Mouse (Mus musculus) adrenal gland, adult 8-10 months (tissue): ENCODE data around the gene Nup62. TPM values are rescaled to one million over a fixed set of nuclear protein-coding genes. Genes with fewer than 3 reads are reported as not detected.
"Not testable (repeated sequence)": the region's sequence is repeated elsewhere in the genome, so short reads cannot be mapped to it uniquely, and the experiment has no call there.

Experiments used
- DNase-seq: peaks from one replicate; pipeline ENCODE4 v3.0.0; 2022
- microRNA-seq, 2 experiments: library from miRNA; unstranded; fragments of <30 nt; microRNA quantifications; one replicate each; pipeline ENCODE4 v1.2.0; 2022
- total RNA-seq, 4 experiments: library from RNA; stranded (reverse); gene quantifications; 2 replicates each; pipeline ENCODE4 v1.2.4; 2022

Gene Nup62
- total RNA-seq, 4 experiments from 2014 or later: 33.8 to 42.8 (median 37.8) TPM

- DNase-seq: peak; percentile 45
Measured at GRCm38 (mm10) chr7:44864595-44865542, 49.0 kb downstream of the Nup62 start.

- DNase-seq: peak; percentile 91
Measured at GRCm38 (mm10) chr7:44866276-44867009, 50.6 kb downstream of the Nup62 start.

GRCm38 (mm10) chr7:44867010-44867702, 51.3 kb downstream of the Nup62 start:
- DNase-seq: peak; percentile 51

GRCm38 (mm10) chr7:44867802-44868201, 51.9 kb downstream of the Nup62 start:
- no peak for DNase-seq

GRCm38 (mm10) chr7:44868465-44868864, 52.6 kb downstream of the Nup62 start:
- DNase-seq: no peak

GRCm38 (mm10) chr7:44868919-44869696, 53.2 kb downstream of the Nup62 start:
- peak; percentile 70 for DNase-seq

GRCm38 (mm10) chr7:44869697-44870528, 54.0 kb downstream of the Nup62 start, which contains the start of gene Ptov1:
Gene Ptov1 (minus strand): TSS chr7:44869788.
- DNase-seq: peak; percentile 94

- no peak for DNase-seq
Measured at GRCm38 (mm10) chr7:44870614-44871013, 54.7 kb downstream of the Nup62 start.

GRCm38 (mm10) chr7:44871181-44871580, 55.3 kb downstream of the Nup62 start:
- DNase-seq: no peak

- DNase-seq: not testable (repeated sequence)
Measured at GRCm38 (mm10) chr7:44871774-44872173, 55.9 kb downstream of the Nup62 start.

- DNase-seq: no peak
Measured at GRCm38 (mm10) chr7:44877833-44878232, 61.9 kb downstream of the Nup62 start.

Small RNAs within 50 kb of the gene (microRNA-seq; reads per million reads assigned to microRNA genes)
- 0 to 0.17 reads per million in 2 experiments for gene Mir707

Other genes with a start within 250 kb of the Nup62 start
- gene Napsa, start 243.7 kb upstream of the Nup62 start, total RNA-seq: 1 to 10 TPM in 3 of 4 experiments, under 1 TPM in 1; 1.00 to 2.0 (median 1.5) TPM
- 10 to 100 TPM in 1 of 4 experiments, 1 to 10 TPM in 3; 4.7 to 11.1 (median 7.8) TPM for gene Kcnc3, start 225.4 kb upstream of the Nup62 start, total RNA-seq
- 10 to 100 TPM in 1 of 4 experiments, 1 to 10 TPM in 3; 7.3 to 16.5 (median 8.4) TPM for gene Myh14, start 145.2 kb upstream of the Nup62 start, total RNA-seq
- not detected for gene Izumo2, start 107.3 kb upstream of the Nup62 start, total RNA-seq
- gene Vrk3, start 67.7 kb upstream of the Nup62 start, total RNA-seq: 10 to 100 TPM; 46.5 to 73.4 (median 54.8) TPM
- 1 to 10 TPM in 1 of 4 experiments, under 1 TPM in 3; 0.35 to 1.1 (median 0.41) TPM for gene Zfp473, start 65.0 kb upstream of the Nup62 start, total RNA-seq
- gene Il4i1, start 299 bp downstream of the Nup62 start, total RNA-seq: 1 to 10 TPM; 1.7 to 3.7 (median 2.5) TPM
- 100 to 1,000 TPM in 1 of 4 experiments, 10 to 100 TPM in 3; 76.2 to 108 (median 82.7) TPM for gene Atf5, start 570 bp downstream of the Nup62 start, total RNA-seq
- gene Akt1s1, start 32.9 kb downstream of the Nup62 start, total RNA-seq: 100 to 1,000 TPM; 106 to 137 (median 120) TPM
- gene Tbc1d17, start 33.0 kb downstream of the Nup62 start, total RNA-seq: 10 to 100 TPM; 69.4 to 94.9 (median 86.1) TPM
- gene Pnkp, start 41.1 kb downstream of the Nup62 start, total RNA-seq: 10 to 100 TPM; 46.6 to 56.6 (median 53.6) TPM
- 100 to 1,000 TPM; 273 to 304 (median 292) TPM for gene Ptov1, start 53.7 kb downstream of the Nup62 start, total RNA-seq
- gene Med25, start 76.6 kb downstream of the Nup62 start, total RNA-seq: 100 to 1,000 TPM in 2 of 4 experiments, 10 to 100 TPM in 2; 85.0 to 118 (median 96.5) TPM
- gene Fuz, start 80.0 kb downstream of the Nup62 start, total RNA-seq: 10 to 100 TPM; 27.2 to 46.8 (median 38.4) TPM
- 100 to 1,000 TPM in 3 of 4 experiments, 10 to 100 TPM in 1; 99.8 to 139 (median 118) TPM for gene Ap2a1, start 113.4 kb downstream of the Nup62 start, total RNA-seq
- gene Tsks, start 127.1 kb downstream of the Nup62 start, total RNA-seq: not detected
- gene Cpt1c, start 158.8 kb downstream of the Nup62 start, total RNA-seq: 10 to 100 TPM; 13.7 to 28.4 (median 20.4) TPM
- gene Prmt1, start 170.5 kb downstream of the Nup62 start, total RNA-seq: 100 to 1,000 TPM; 221 to 296 (median 243) TPM
- gene Irf3, start 181.6 kb downstream of the Nup62 start, total RNA-seq: 100 to 1,000 TPM; 118 to 180 (median 144) TPM
- gene Bcl2l12, start 182.6 kb downstream of the Nup62 start, total RNA-seq: 10 to 100 TPM; 15.9 to 34.1 (median 22.1) TPM
- gene Scaf1, start 200.3 kb downstream of the Nup62 start, total RNA-seq: 100 to 1,000 TPM in 2 of 4 experiments, 10 to 100 TPM in 2; 88.5 to 120 (median 101) TPM
- gene Rras, start 201.9 kb downstream of the Nup62 start, total RNA-seq: 100 to 1,000 TPM in 3 of 4 experiments, 10 to 100 TPM in 1; 89.6 to 138 (median 129) TPM
- gene Prr12, start 236.8 kb downstream of the Nup62 start, total RNA-seq: 10 to 100 TPM; 64.6 to 86.8 (median 70.0) TPM
- gene Nosip, start 246.3 kb downstream of the Nup62 start, total RNA-seq: 10 to 100 TPM; 57.5 to 81.7 (median 66.6) TPM
- gene Prrg2, start 246.6 kb downstream of the Nup62 start, total RNA-seq: 10 to 100 TPM; 16.4 to 20.5 (median 17.1) TPM